Comparison of ENCODE assay signal across 14 mouse cellular contexts in the genomic region with DNA sequence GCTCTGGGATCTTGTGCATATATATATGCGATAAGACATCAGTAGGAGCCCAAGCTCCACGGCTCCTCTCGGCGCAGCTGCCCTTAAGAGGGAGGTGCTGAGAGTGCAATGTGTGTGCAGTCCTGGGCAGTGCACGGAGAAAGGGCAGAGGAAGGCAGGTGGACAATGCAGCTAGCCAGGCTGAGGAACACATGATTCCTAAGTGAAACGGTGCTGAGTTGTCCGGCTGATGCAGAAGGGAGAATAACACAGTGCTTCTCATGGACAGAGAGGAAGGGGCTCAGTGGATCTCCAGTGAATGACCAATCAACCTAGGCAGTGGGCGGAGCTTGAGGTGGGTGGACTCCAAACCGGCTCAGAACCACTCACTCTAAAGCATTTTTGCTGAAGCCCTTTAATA. TPM values are rescaled to one million over a fixed set of nuclear protein-coding genes. Genes with fewer than 3 reads are reported as not detected.
A peak's percentile ranks its signal among the peaks of the same experiment; 100 is the strongest.
DNase-seq lines count a peak whose midpoint lies in the region; ATAC-seq and TF ChIP-seq lines count a peak whose summit lies in the region.
"Had no signal": no experiment of that assay in that cellular context is flagged by ENCODE, and none has a peak within 500 bp of the region (broad histone marks: within the 10 kb centered on the region; RNA-seq: fewer than 3 reads in every experiment).

No protein-coding gene starts in this region.

- intact Hi-C loops in heart, postnatal 25 days (cut with DNase I), result no loop called here

- H3K9ac ChIP-seq in forebrain, embryonic 13.5 days, result no peak overlapping the region
- peak overlapping the region; percentile 39; the same call in 1 of the 2 replicates for H3K9ac ChIP-seq in kidney, embryonic 16.5 days (replicated peaks; ENCODE audit: low read length)
- no peak overlapping the region for H3K9ac ChIP-seq in hindbrain, postnatal 0 days (replicated peaks; ENCODE audit: low read length)
- H3K9ac ChIP-seq in midbrain, embryonic 14.5 days (replicated peaks; ENCODE audit: low read length), result no peak overlapping the region
- H3K9ac ChIP-seq: embryonic facial prominence, embryonic 12.5 days; stomach, embryonic 15.5 days had no signal

- H3K36me3 ChIP-seq in forebrain, embryonic 13.5 days (ENCODE audit: poor library complexity, severe bottlenecking), result peaks cover 19% of the 10 kb centered on the region
- peaks cover 9% of the 10 kb centered on the region; the same call in 1 of the 2 replicates for H3K36me3 ChIP-seq in kidney, embryonic 16.5 days (ENCODE audit: insufficient read depth, low read length)
- H3K36me3 ChIP-seq in hindbrain, postnatal 0 days (ENCODE audit: insufficient read depth, low read length), result peaks cover 10% of the 10 kb centered on the region; the same call in 1 of the 2 replicates
- H3K36me3 ChIP-seq in midbrain, embryonic 14.5 days (ENCODE audit: control insufficient read depth, insufficient read depth, low read length), result peaks cover 29% of the 10 kb centered on the region
- H3K36me3 ChIP-seq: embryonic facial prominence, embryonic 12.5 days; stomach, embryonic 15.5 days had no signal

- no peaks in the 10 kb centered on the region for H3K9me3 ChIP-seq in forebrain, embryonic 13.5 days (replicated peaks)
- H3K9me3 ChIP-seq in kidney, embryonic 16.5 days (ENCODE audit: low read length), result no peaks in the 10 kb centered on the region
- H3K9me3 ChIP-seq in hindbrain, postnatal 0 days (ENCODE audit: low read length), result no peaks in the 10 kb centered on the region
- H3K9me3 ChIP-seq in midbrain, embryonic 14.5 days (ENCODE audit: control insufficient read depth, low read length), result no peaks in the 10 kb centered on the region
- H3K9me3 ChIP-seq: embryonic facial prominence, embryonic 12.5 days; heart, embryonic 10.5 days; stomach, embryonic 15.5 days had no signal

- H3K27me3 ChIP-seq in forebrain, embryonic 13.5 days, result no peaks in the 10 kb centered on the region
- no peaks in the 10 kb centered on the region for H3K27me3 ChIP-seq in kidney, embryonic 16.5 days (ENCODE audit: insufficient read depth, low read length)
- no peaks in the 10 kb centered on the region for H3K27me3 ChIP-seq in hindbrain, postnatal 0 days (ENCODE audit: insufficient read depth, low read length)
- H3K27me3 ChIP-seq in midbrain, embryonic 14.5 days (ENCODE audit: control insufficient read depth, insufficient read depth, low read length), result no peaks in the 10 kb centered on the region
- H3K27me3 ChIP-seq: embryonic facial prominence, embryonic 12.5 days; stomach, embryonic 15.5 days had no signal

- no peak for TF ChIP-seq CTCF in hindbrain, postnatal 0 days (IDR thresholded peaks at IDR 0.05; ENCODE audit: low read depth)

- peaks cover 14% of the 10 kb centered on the region for H3K4me1 ChIP-seq in forebrain, embryonic 13.5 days
- H3K4me1 ChIP-seq in kidney, embryonic 16.5 days (ENCODE audit: insufficient read depth, low read length), result peaks cover 25% of the 10 kb centered on the region
- H3K4me1 ChIP-seq in hindbrain, postnatal 0 days (ENCODE audit: insufficient read depth, low read length), result no peaks in the 10 kb centered on the region
- H3K4me1 ChIP-seq in midbrain, embryonic 14.5 days (ENCODE audit: control insufficient read depth, insufficient read depth, low read length), result no peaks in the 10 kb centered on the region
- H3K4me1 ChIP-seq: embryonic facial prominence, embryonic 12.5 days; heart, embryonic 10.5 days; stomach, embryonic 15.5 days had no signal

- H3K4me2 ChIP-seq in forebrain, embryonic 13.5 days, result no peak overlapping the region
- H3K4me2 ChIP-seq in kidney, embryonic 16.5 days (replicated peaks; ENCODE audit: low read depth, low read length), result peak overlapping the region; percentile 47
- no peak overlapping the region for H3K4me2 ChIP-seq in hindbrain, postnatal 0 days (ENCODE audit: low read depth, low read length)
- H3K4me2 ChIP-seq in midbrain, embryonic 14.5 days (ENCODE audit: low read length), result no peak overlapping the region
- H3K4me2 ChIP-seq: embryonic facial prominence, embryonic 12.5 days; stomach, embryonic 15.5 days had no signal

- H3K4me3 ChIP-seq in forebrain, embryonic 13.5 days, result no peak overlapping the region
- H3K4me3 ChIP-seq in kidney, embryonic 16.5 days (ENCODE audit: low read length), result peak overlapping the region; percentile 33
- no peak overlapping the region for H3K4me3 ChIP-seq in hindbrain, postnatal 0 days (ENCODE audit: low read length)
- H3K4me3 ChIP-seq in midbrain, embryonic 14.5 days (replicated peaks; ENCODE audit: low read depth, low read length), result no peak overlapping the region
- H3K4me3 ChIP-seq: embryonic facial prominence, embryonic 12.5 days; heart, embryonic 10.5 days; stomach, embryonic 15.5 days had no signal

- DNase-seq in heart, adult 11 months, result peak; percentile 30
- no peak for DNase-seq in heart, postnatal 25 days (ENCODE audit: low spot score)
- DNase-seq in cerebellum, adult 11 months, result no peak
- DNase-seq in hindbrain, postnatal 0 days (ENCODE audit: low spot score), result no peak
- no peak for DNase-seq in midbrain, embryonic 14.5 days
- DNase-seq: adrenal gland, adult 8-10 months; right cerebral cortex, postnatal 25 days had no signal

- WGBS in forebrain, embryonic 13.5 days, result 64% methylated on average over 9 of the region's 9 CpGs
- WGBS in kidney, embryonic 16.5 days, result 21% methylated on average over 9 of the region's 9 CpGs
- 75% methylated on average over 9 of the region's 9 CpGs for WGBS in hindbrain, postnatal 0 days
- WGBS in midbrain, embryonic 14.5 days, result 74% methylated on average over 9 of the region's 9 CpGs

- 0 out of 2 replicates have a peak, but pooled peaks have one; percentile 7 for ATAC-seq in forebrain, embryonic 13.5 days
- peak; percentile 62 for ATAC-seq in kidney, embryonic 16.5 days (ENCODE audit: low FRiP score, low TSS enrichment)
- peak; percentile 61; the same call in 1 of the 2 replicates for ATAC-seq in megakaryocyte-erythroid progenitor cell, adult 5-6 weeks (replicated peaks; ENCODE audit: low FRiP score, low TSS enrichment, poor library complexity, severe bottlenecking)
- no peak for ATAC-seq in hindbrain, postnatal 0 days
- no peak for ATAC-seq in midbrain, embryonic 14.5 days (ENCODE audit: low FRiP score, low TSS enrichment)
- ATAC-seq: CD4-positive, CD25-positive, alpha-beta regulatory T cell, adult 4 months had no signal

- no peak overlapping the region for H3K27ac ChIP-seq in forebrain, embryonic 13.5 days
- H3K27ac ChIP-seq in kidney, embryonic 16.5 days (ENCODE audit: low read length), result 0 out of 2 replicates have a peak overlapping the region, but pooled peaks have one; percentile 1
- no peak overlapping the region for H3K27ac ChIP-seq in hindbrain, postnatal 0 days
- H3K27ac ChIP-seq in midbrain, embryonic 14.5 days (replicated peaks; ENCODE audit: low read depth, low read length), result no peak overlapping the region
- H3K27ac ChIP-seq: embryonic facial prominence, embryonic 12.5 days; heart, embryonic 10.5 days; stomach, embryonic 15.5 days had no signal

RNA-seq across cellular contexts. Expression of a gene that starts 26.5 kb away (rescaled TPM):
- 1 to 10 TPM; 2.3 TPM for total RNA-seq in heart, postnatal 25 days (2021)
- polyA plus RNA-seq in forebrain, embryonic 13.5 days (2015; fragmentation: Nextera tagmentation; extraction: Ambion mirVana), result 6.7 and 7.7 TPM in 2 replicates
- 6.0 and 7.0 TPM in 2 replicates for polyA plus RNA-seq in kidney, embryonic 16.5 days (2015; fragmentation: Nextera tagmentation; extraction: Ambion mirVana)
- 0.40 and 0.55 TPM in 2 replicates for total RNA-seq in megakaryocyte-erythroid progenitor cell, adult 5-6 weeks (2014; fragmentation: Nextera tagmentation)
- total RNA-seq in megakaryocyte-erythroid progenitor cell, adult 5-6 weeks (2017), result 0.75 and 1.3 TPM in 2 replicates
- total RNA-seq in hindbrain, postnatal 0 days (2014; rRNA removed), result 12.1 and 12.8 TPM in 2 replicates
- 8.1 and 8.5 TPM in 2 replicates for polyA plus RNA-seq in hindbrain, postnatal 0 days (2015; fragmentation: Nextera tagmentation; extraction: Ambion mirVana)
- polyA plus RNA-seq in midbrain, embryonic 14.5 days (2014; fragmentation: Nextera tagmentation; extraction: Ambion mirVana), result 15.4 and 15.6 TPM in 2 replicates

Comparison
In these comparisons a context has a peak if more than half of its experiments do, and no peak if none do; other contexts are left out.
1. ATAC-seq: peak in forebrain, embryonic 13.5 days (single experiment), kidney, embryonic 16.5 days (single experiment) and megakaryocyte-erythroid progenitor cell, adult 5-6 weeks (single experiment); none in hindbrain, postnatal 0 days (single experiment) and midbrain, embryonic 14.5 days (single experiment).